Mouse (Mus musculus) kidney, embryonic 14.5 days (tissue): ENCODE data around the gene Emx2. TPM values are rescaled to one million over a fixed set of nuclear protein-coding genes. Genes with fewer than 3 reads are reported as not detected.

Source experiments
- ATAC-seq: fragments of 200-750 bp; cut with Nextera tagmentation; 2 replicates; pipeline ENCODE4 v1.8.0; 2017; ENCODE audit warnings: moderate number of reproducible peaks, mild to moderate bottlenecking, moderate TSS enrichment, moderate library complexity; ENCODE audit not compliant: low FRiP score, low TSS enrichment
- H3K27ac ChIP-seq: fragments of 300-500 bp; sonication (generic); 2 replicates; pipeline ENCODE4 v1.5.1; 2014; ENCODE audit warnings: low read depth, mild to moderate bottlenecking, low read length, moderate library complexity, mixed read lengths
- H3K27me3 ChIP-seq: fragments of 300-500 bp; sonication (generic); 2 replicates; pipeline ENCODE4 v1.6.1; 2014; ENCODE audit warnings: mild to moderate bottlenecking, low read length; ENCODE audit not compliant: control insufficient read depth, insufficient read depth
- H3K36me3 ChIP-seq: fragments of 300-500 bp; sonication (generic); 2 replicates; pipeline ENCODE4 v1.6.1; 2014; ENCODE audit warnings: low read length, mixed read lengths; ENCODE audit not compliant: control insufficient read depth, insufficient read depth
- H3K4me1 ChIP-seq: fragments of 300-500 bp; sonication (generic); 2 replicates; pipeline ENCODE4 v1.6.1; 2014; ENCODE audit warnings: low read length, mixed read lengths; ENCODE audit not compliant: control insufficient read depth, insufficient read depth
- H3K4me2 ChIP-seq: fragments of 300-500 bp; sonication (generic); replicated peaks from 2 replicates; pipeline ENCODE4 v1.6.1; 2014; ENCODE audit warnings: low read depth, mild to moderate bottlenecking, low read length
- H3K4me3 ChIP-seq: fragments of 300-500 bp; sonication (generic); 2 replicates; pipeline ENCODE4 v1.5.1; 2014; ENCODE audit warnings: mild to moderate bottlenecking, low read length
- H3K9ac ChIP-seq: fragments of 300-500 bp; sonication (generic); 2 replicates; pipeline ENCODE4 v1.6.1; 2014; ENCODE audit warnings: low read depth, mild to moderate bottlenecking, low read length, moderate library complexity
- H3K9me3 ChIP-seq: fragments of 300-500 bp; sonication (generic); 2 replicates; pipeline ENCODE4 v1.6.1; 2016; ENCODE audit warnings: low read length; ENCODE audit not compliant: control insufficient read depth
- WGBS: fragments of 180-500 bp; shearing (Covaris S2); extraction: QIAGEN DNeasy Blood & Tissue Kit; methylation state at CpG from one replicate; pipeline ENCODE4 v1.1.7; 2014; 5-methylcytosine and 5-hydroxymethylcytosine counted together
- polyA plus RNA-seq: library from polyadenylated mRNA; unstranded; fragments of >200 nt; fragmentation: Nextera tagmentation; extraction: Ambion mirVana; gene quantifications from 2 replicates; pipeline ENCODE4 v1.2.1, GENCODE M21; 2014

Gene Emx2
- polyA plus RNA-seq, 1 experiment from 2014 or later, result 40.5 TPM

DNA sequence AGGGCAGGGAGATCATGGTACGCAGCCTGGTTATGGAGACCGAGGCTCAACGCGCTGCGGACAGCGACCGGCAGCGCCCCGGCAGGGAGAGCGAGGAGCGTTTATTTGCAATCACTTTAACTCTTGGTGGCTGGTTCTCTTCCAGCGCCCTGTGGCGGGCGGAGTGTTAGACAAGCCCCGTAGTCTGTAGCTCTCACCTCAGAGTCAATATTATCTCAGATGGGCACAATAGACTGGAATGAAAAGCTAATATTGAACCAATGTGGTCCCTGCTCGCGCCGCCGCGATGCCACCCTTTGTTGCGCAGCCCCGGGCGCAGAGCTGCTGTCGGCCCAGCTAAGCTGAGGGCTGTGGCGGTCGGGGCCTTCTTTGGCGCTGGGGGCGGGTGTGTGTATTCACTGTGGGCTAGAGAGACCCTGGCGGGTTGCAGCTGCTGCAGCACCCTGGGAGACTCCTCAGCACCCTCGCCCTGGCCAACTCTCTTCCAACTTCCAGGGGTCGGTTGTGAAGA, 6.7 kb upstream of the Emx2 start:
- Histone ChIP-seq H3K4me2 (peak overlapping the region; percentile 39), H3K4me1 (peaks cover 12% of the 10 kb centered on the region; the same call in 1 of the 2 replicates), H3K4me3 (peak overlapping the region; percentile 25), H3K9me3 (no peaks in the 10 kb centered on the region), H3K36me3 (no peaks in the 10 kb centered on the region), H3K9ac (peak overlapping the region; percentile 31; the same call in 1 of the 2 replicates), H3K27ac (no peak overlapping the region), H3K27me3 (peaks cover 82% of the 10 kb centered on the region)
- 2% methylated on average over 31 of the region's 31 CpGs for WGBS
- ATAC-seq, result no peak; the same call in 1 of the 2 replicates

DNA sequence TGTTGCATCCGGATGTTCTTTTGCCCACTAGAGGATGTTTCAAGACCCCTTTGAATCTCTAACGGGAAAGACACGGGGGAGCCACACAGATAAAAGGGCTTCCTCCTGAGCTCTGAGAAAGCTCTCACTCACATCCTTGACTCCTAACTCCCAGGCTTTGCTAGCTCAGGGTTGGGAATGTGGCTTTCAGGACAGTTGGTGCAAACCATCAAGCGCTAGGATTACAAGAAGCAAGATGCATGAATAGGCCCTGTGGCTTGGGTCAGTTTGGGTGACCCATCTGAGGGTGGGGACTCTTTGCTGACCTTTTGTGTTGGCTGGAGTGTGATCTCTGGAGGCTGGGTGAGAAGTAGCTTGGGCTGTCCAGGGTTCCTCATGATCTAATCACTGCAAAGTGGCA, 5.9 kb upstream of the Emx2 start:
- no peaks in the 10 kb centered on the region for H3K36me3 ChIP-seq
- 20% methylated on average over 4 of the region's 4 CpGs for WGBS
- H3K9ac ChIP-seq, result no peak overlapping the region
- no peak for ATAC-seq
- peaks cover 12% of the 10 kb centered on the region; the same call in 1 of the 2 replicates for H3K4me1 ChIP-seq
- H3K4me3 ChIP-seq, result no peak overlapping the region
- H3K27ac ChIP-seq, result no peak overlapping the region
- H3K4me2 ChIP-seq, result no peak overlapping the region
- peaks cover 88% of the 10 kb centered on the region for H3K27me3 ChIP-seq
- no peaks in the 10 kb centered on the region for H3K9me3 ChIP-seq

DNA sequence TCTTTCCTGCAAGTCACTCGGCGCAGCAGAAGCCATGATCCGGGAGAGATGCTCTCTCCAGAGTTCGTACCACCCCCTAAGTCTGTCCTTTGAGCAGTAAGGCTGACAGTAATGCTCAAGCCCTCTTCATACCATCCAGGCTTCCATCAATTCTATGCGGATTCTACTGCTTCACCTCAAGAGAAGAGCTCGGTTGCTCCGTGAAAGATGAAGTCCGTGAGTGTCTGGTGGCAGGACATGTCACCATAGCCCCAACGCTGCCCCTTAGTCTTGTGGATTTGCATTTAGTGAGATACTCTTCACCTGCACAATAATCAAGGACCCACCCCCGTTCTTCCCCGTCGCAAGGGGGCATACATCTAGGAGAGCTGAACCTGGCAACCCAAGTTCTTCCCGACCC, 4.6 kb upstream of the Emx2 start:
- Histone ChIP-seq H3K9ac (no peak overlapping the region), H3K36me3 (no peaks in the 10 kb centered on the region), H3K27me3 (peaks cover 91% of the 10 kb centered on the region), H3K9me3 (no peaks in the 10 kb centered on the region), H3K27ac (no peak overlapping the region), H3K4me2 (no peak overlapping the region), H3K4me1 (peaks cover 12% of the 10 kb centered on the region; the same call in 1 of the 2 replicates), H3K4me3 (no peak overlapping the region)
- WGBS, result 13% methylated on average over 13 of the region's 13 CpGs
- no peak for ATAC-seq

DNA sequence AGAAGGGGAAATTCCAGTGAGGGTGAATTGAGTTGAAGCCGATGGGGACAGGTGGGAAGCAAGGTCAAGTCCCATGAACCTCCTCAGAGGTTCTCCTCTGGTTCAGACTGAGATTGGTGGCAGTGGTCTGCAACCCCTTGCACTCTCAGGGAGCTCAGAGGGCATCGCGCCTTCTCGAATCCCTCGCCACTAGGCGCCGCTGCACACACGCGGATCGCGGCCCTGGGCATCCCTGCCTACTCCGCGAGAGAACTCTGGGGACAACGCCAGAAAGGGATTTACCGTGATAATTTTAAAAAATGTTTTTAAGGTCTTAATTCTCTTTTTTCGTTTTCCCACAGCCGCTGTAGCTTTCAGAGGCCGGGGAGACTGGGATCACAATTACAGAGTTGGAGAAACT, 4.0 kb upstream of the Emx2 start:
- Histone ChIP-seq H3K4me3 (no peak overlapping the region), H3K9ac (no peak overlapping the region), H3K27me3 (peaks cover 88% of the 10 kb centered on the region), H3K27ac (no peak overlapping the region), H3K4me2 (peak overlapping the region; percentile 6), H3K9me3 (no peaks in the 10 kb centered on the region), H3K36me3 (no peaks in the 10 kb centered on the region), H3K4me1 (peaks cover 12% of the 10 kb centered on the region; the same call in 1 of the 2 replicates)
- WGBS, result under 1% methylated on average over 18 of the region's 18 CpGs
- ATAC-seq, result no peak

DNA sequence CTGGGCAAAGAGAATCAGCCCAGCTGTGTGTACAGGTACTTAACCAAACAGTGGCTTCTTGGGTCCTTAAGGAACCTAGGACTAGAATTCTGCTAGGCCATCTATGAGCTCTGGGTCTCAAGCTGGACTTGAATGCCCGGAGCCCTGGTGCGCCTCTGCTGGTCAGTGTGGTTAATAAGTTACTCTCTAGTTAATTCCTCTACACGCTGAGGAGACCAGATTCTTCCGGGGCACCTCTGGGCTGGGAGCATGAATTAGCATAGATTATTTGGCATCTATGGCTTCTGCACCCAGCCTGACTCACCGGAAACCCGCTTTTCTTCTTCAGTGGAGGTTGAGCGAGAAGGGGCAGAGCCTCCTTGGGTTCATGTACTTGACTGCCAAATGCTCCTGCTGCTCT, 2.5 kb upstream of the Emx2 start:
- Histone ChIP-seq H3K9me3 (no peaks in the 10 kb centered on the region), H3K27ac (peak overlapping the region; percentile 67; the same call in 1 of the 2 replicates), H3K9ac (no peak overlapping the region), H3K4me1 (peaks cover 9% of the 10 kb centered on the region; the same call in 1 of the 2 replicates), H3K27me3 (peaks cover 83% of the 10 kb centered on the region), H3K4me3 (peak overlapping the region; percentile 46; the same call in 1 of the 2 replicates), H3K36me3 (no peaks in the 10 kb centered on the region), H3K4me2 (peak overlapping the region; percentile 50)
- no peak for ATAC-seq
- WGBS, result 6% methylated on average over 7 of the region's 7 CpGs

DNA sequence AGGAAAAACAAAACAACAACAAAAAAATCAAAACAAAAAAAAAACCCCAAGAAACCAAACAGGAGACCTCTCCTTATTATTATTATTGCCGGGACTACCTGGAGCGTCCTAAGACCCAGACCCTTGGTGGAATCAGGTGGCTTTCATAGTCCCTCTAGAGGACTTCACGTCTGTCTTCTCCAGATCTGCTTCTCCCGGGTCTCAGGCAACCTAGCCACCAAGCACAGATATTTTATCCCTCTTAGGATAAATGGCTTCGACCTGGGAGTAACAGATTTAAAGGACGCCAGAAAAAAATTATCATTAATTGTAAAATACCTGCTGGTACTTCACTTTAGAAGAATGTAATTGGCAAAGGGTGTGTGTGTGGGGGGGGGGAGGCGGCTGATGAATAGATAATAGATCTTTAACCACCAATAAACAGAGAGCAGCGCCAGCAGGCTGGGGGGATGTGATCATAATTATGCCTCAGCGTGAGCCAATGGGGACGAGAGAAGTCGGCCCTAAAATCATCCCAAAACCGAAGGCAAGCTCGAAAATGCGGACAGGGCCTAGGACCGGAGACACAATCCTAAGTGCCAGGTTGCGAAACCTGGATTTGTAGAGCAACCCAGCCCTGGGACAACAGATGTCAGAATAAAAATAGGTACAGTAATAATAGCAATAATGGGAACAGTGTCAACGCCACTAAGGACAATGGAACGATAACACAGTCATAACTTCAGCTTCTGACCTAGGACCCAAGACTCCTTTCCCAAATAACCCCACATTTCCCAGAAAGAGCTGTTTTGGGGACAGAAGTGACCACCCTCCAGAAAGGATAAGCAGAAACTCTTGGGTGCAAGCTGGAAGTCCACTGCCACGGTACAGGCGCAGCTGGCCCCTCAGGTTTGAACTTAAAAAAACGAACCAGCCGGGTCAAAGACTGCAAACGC, 894 bp upstream of the Emx2 start:
- Histone ChIP-seq H3K9ac (peak overlapping the region; percentile 67), H3K9me3 (no peaks in the 10 kb centered on the region), H3K4me1 (0 out of 2 replicates have a peak, but pooled peaks cover 4% of the 10 kb centered on the region), H3K27me3 (peaks cover 77% of the 10 kb centered on the region), H3K36me3 (no peaks in the 10 kb centered on the region), H3K4me2 (peak overlapping the region; percentile 50), H3K4me3 (peak overlapping the region; percentile 46), H3K27ac (peak overlapping the region; percentile 98)
- WGBS, result under 1% methylated on average over 23 of the region's 23 CpGs
- no peak; the same call in 1 of the 2 replicates for ATAC-seq

DNA sequence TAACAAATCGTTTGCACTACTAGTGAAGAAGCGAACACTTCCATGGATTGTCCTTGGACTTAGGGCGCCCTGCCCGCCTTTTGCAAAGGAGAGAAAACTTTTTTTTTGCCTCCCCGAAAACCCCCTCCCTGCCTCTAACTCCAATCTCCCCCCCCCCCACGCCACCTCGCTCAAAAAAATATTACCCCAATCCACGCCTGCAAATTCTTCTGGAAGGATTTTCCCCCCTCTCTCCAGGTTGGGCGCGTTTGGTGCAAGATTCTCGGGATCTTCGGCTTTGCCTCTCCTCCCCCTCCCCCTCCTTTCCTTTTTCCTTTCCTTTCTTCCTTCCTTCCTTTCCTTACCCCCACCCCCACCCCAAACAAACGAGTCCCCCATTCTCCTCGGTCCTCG, 567 bp downstream of the Emx2 start:
- Histone ChIP-seq H3K4me2 (peak overlapping the region; percentile 50), H3K27me3 (peaks cover 77% of the 10 kb centered on the region), H3K4me1 (0 out of 2 replicates have a peak, but pooled peaks cover 4% of the 10 kb centered on the region), H3K4me3 (peak overlapping the region; percentile 46), H3K27ac (peak overlapping the region; percentile 98), H3K9ac (peak overlapping the region; percentile 67), H3K9me3 (no peaks in the 10 kb centered on the region), H3K36me3 (no peaks in the 10 kb centered on the region)
- 2% methylated on average over 15 of the region's 15 CpGs for WGBS
- no peak for ATAC-seq

DNA sequence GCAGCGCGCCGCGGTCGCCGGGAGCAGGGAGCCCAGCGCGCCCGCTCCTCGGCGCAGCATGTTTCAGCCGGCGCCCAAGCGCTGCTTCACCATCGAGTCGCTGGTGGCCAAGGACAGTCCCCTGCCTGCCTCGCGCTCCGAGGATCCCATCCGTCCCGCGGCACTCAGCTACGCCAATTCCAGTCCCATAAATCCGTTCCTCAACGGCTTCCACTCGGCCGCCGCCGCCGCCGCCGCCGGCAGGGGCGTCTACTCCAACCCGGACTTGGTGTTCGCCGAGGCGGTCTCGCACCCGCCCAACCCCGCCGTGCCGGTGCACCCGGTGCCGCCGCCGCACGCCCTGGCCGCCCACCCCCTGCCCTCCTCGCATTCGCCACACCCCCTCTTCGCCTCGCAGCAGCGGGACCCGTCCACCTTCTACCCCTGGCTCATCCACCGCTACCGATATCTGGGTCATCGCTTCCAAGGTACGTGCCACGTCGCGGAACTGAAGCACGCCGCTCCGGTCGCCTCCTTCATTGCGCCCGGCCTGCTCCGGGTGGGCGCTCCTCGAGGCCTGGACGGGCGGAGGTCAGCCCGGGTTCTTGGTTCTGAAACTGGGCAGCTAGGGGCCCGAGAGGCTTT, 1.1 kb downstream of the Emx2 start:
- peak overlapping the region; percentile 46 for H3K4me3 ChIP-seq
- peak overlapping the region; percentile 67 for H3K9ac ChIP-seq
- H3K4me1 ChIP-seq, result no peaks in the 10 kb centered on the region
- H3K27ac ChIP-seq, result peak overlapping the region; percentile 98
- H3K36me3 ChIP-seq, result no peaks in the 10 kb centered on the region
- no peak for ATAC-seq
- WGBS, result under 1% methylated on average over 74 of the region's 75 CpGs
- no peaks in the 10 kb centered on the region for H3K9me3 ChIP-seq
- H3K27me3 ChIP-seq, result peaks cover 78% of the 10 kb centered on the region
- peak overlapping the region; percentile 50 for H3K4me2 ChIP-seq
